Mouse (Mus musculus) hindbrain, postnatal 0 days (tissue): Measurements from ENCODE around the gene Hhex. TPM values are rescaled to one million over a fixed set of nuclear protein-coding genes. Genes with fewer than 3 reads are reported as not detected.

Source experiments
- ATAC-seq: fragments of 200-750 bp; cut with Nextera tagmentation; 2 replicates; pipeline ENCODE4 v1.8.0; 2017; ENCODE audit warnings: mild to moderate bottlenecking, moderate TSS enrichment, moderate library complexity
- DNase-seq: peaks from one replicate; pipeline ENCODE4 v3.0.0-alpha.2; 2015; ENCODE audit warnings: low spot score
- H3K27ac ChIP-seq: fragments of 300-500 bp; sonication (generic); 2 replicates; pipeline ENCODE4 v1.5.1; 2014; ENCODE audit warnings: mild to moderate bottlenecking
- H3K27me3 ChIP-seq: fragments of 300-500 bp; sonication (generic); 2 replicates; pipeline ENCODE4 v1.6.1; 2014; ENCODE audit warnings: low read length, mixed read lengths; ENCODE audit not compliant: insufficient read depth
- H3K36me3 ChIP-seq: fragments of 300-500 bp; sonication (generic); 2 replicates; pipeline ENCODE4 v1.6.1; 2014; ENCODE audit warnings: low read length, mixed read lengths; ENCODE audit not compliant: insufficient read depth
- H3K4me1 ChIP-seq: fragments of 300-500 bp; sonication (generic); 2 replicates; pipeline ENCODE4 v1.6.1; 2014; ENCODE audit warnings: antibody characterized with exemption, low read length, mixed read lengths; ENCODE audit not compliant: insufficient read depth
- H3K4me2 ChIP-seq: fragments of 300-500 bp; sonication (generic); 2 replicates; pipeline ENCODE4 v1.6.1; 2014; ENCODE audit warnings: low read depth, mild to moderate bottlenecking, low read length, moderate library complexity, mixed read lengths
- H3K4me3 ChIP-seq: fragments of 300-500 bp; sonication (generic); 2 replicates; pipeline ENCODE4 v1.5.1; 2014; ENCODE audit warnings: low read length
- H3K9ac ChIP-seq: fragments of 300-500 bp; sonication (generic); replicated peaks from 2 replicates; pipeline ENCODE4 v1.6.1; 2014; ENCODE audit warnings: mild to moderate bottlenecking, low read length, moderate library complexity, mixed read lengths
- H3K9me3 ChIP-seq: fragments of 300-500 bp; sonication (generic); 2 replicates; pipeline ENCODE4 v1.6.1; 2016; ENCODE audit warnings: low read length, mixed read lengths
- CTCF ChIP-seq: IDR thresholded peaks from 2 replicates; pipeline ENCODE4 v1.5.1; 2016; ENCODE audit warnings: antibody characterized with exemption, control low read depth, low read depth
- WGBS: fragments of 180-500 bp; shearing (Covaris S2); extraction: QIAGEN DNeasy Blood & Tissue Kit; methylation state at CpG from one replicate; pipeline ENCODE4 v1.1.7; 2014; 5-methylcytosine and 5-hydroxymethylcytosine counted together
- polyA plus RNA-seq: library from polyadenylated mRNA; unstranded; fragments of >200 nt; fragmentation: Nextera tagmentation; extraction: Ambion mirVana; gene quantifications from 2 replicates; pipeline ENCODE4 v1.2.1, GENCODE M21; 2015
- total RNA-seq: library from RNA; depleted of rRNA; stranded (reverse); fragments of >200 nt; gene quantifications from 2 replicates; pipeline ENCODE4 v1.2.3, GENCODE M21; 2014

The Hhex gene
- total and polyA plus RNA-seq, 2 experiments from 2014 or later: 0.16 to 4.7 TPM

- Histone ChIP-seq H3K9me3 (no peaks in the 10 kb centered on the region), H3K9ac (no peak overlapping the region), H3K36me3 (no peaks in the 10 kb centered on the region), H3K4me3 (no peak overlapping the region), H3K4me2 (no peak overlapping the region), H3K27ac (no peak overlapping the region), H3K4me1 (no peaks in the 10 kb centered on the region), H3K27me3 (no peaks in the 10 kb centered on the region)
- WGBS: 77% methylated on average over 5 of the region's 5 CpGs
- ATAC-seq (no peak), DNase-seq (no peak)
- TF ChIP-seq CTCF: no peak
These were observed 13.6 kb downstream of the Hhex start for GRCm38 (mm10) chr19:37448212-37448611.

- no peak overlapping the region for H3K4me2 ChIP-seq
These were observed 14.6 kb downstream of the Hhex start for GRCm38 (mm10) chr19:37449246-37449645.

GRCm38 (mm10) chr19:37455528-37455927 is 20.9 kb downstream of the Hhex start:
- Histone ChIP-seq H3K4me1 (no peaks in the 10 kb centered on the region), H3K4me2 (no peak overlapping the region), H3K4me3 (no peak overlapping the region), H3K9ac (no peak overlapping the region), H3K9me3 (no peaks in the 10 kb centered on the region), H3K27me3 (no peaks in the 10 kb centered on the region), H3K36me3 (no peaks in the 10 kb centered on the region), H3K27ac (no peak overlapping the region)
- DNase-seq (no peak), ATAC-seq (no peak)
- TF ChIP-seq CTCF: no peak
- 88% methylated on average over 2 of the region's 2 CpGs for WGBS

More at GRCm38 (mm10) chr19:37449246-37449645, 14.6 kb downstream of the Hhex start:
- no peak overlapping the region for H3K4me3 ChIP-seq
- H3K27me3 ChIP-seq: no peaks in the 10 kb centered on the region
- DNase-seq (no peak), ATAC-seq (no peak)
- H3K36me3 ChIP-seq: no peaks in the 10 kb centered on the region
- no peak for TF ChIP-seq CTCF
- 85% methylated on average over 3 of the region's 3 CpGs for WGBS
- H3K4me1 ChIP-seq: no peaks in the 10 kb centered on the region
- H3K9me3 ChIP-seq: no peaks in the 10 kb centered on the region
- H3K27ac ChIP-seq: no peak overlapping the region
- H3K9ac ChIP-seq: no peak overlapping the region

- no peaks in the 10 kb centered on the region for H3K9me3 ChIP-seq
- no peaks in the 10 kb centered on the region for H3K27me3 ChIP-seq
- no peak overlapping the region for H3K27ac ChIP-seq
- TF ChIP-seq CTCF: no peak
- H3K4me1 ChIP-seq: no peaks in the 10 kb centered on the region
- 100% methylated on average over 1 of the region's 1 CpGs for WGBS
- DNase-seq (no peak), ATAC-seq (no peak)
- H3K4me2 ChIP-seq: no peak overlapping the region
- no peak overlapping the region for H3K4me3 ChIP-seq
- no peaks in the 10 kb centered on the region for H3K36me3 ChIP-seq
- H3K9ac ChIP-seq: no peak overlapping the region
These were observed 21.4 kb downstream of the Hhex start for GRCm38 (mm10) chr19:37455961-37456360.

GRCm38 (mm10) chr19:37458013-37458412 is 23.4 kb downstream of the Hhex start:
- Histone ChIP-seq H3K27ac (no peak overlapping the region), H3K27me3 (no peaks in the 10 kb centered on the region), H3K36me3 (no peaks in the 10 kb centered on the region), H3K4me1 (no peaks in the 10 kb centered on the region), H3K4me3 (no peak overlapping the region), H3K9ac (no peak overlapping the region), H3K4me2 (no peak overlapping the region), H3K9me3 (no peaks in the 10 kb centered on the region)
- TF ChIP-seq CTCF: no peak
- DNase-seq (peak; percentile 20), ATAC-seq (no peak)
- 78% methylated on average over 6 of the region's 6 CpGs for WGBS

- H3K27ac ChIP-seq: no peak overlapping the region
- H3K36me3 ChIP-seq: no peaks in the 10 kb centered on the region
- no peaks in the 10 kb centered on the region for H3K27me3 ChIP-seq
- no peak overlapping the region for H3K9ac ChIP-seq
- 87% methylated on average over 3 of the region's 3 CpGs for WGBS
- H3K4me3 ChIP-seq: no peak overlapping the region
- no peaks in the 10 kb centered on the region for H3K4me1 ChIP-seq
- ATAC-seq (no peak), DNase-seq (no peak)
- H3K9me3 ChIP-seq: no peaks in the 10 kb centered on the region
- H3K4me2 ChIP-seq: no peak overlapping the region
- TF ChIP-seq CTCF: no peak
These were observed 31.8 kb downstream of the Hhex start for GRCm38 (mm10) chr19:37466403-37466802.

GRCm38 (mm10) chr19:37466978-37467377 is 32.4 kb downstream of the Hhex start:
- TF ChIP-seq CTCF: no peak
- Histone ChIP-seq H3K4me3 (no peak overlapping the region), H3K27ac (no peak overlapping the region), H3K27me3 (no peaks in the 10 kb centered on the region), H3K4me1 (no peaks in the 10 kb centered on the region), H3K9ac (no peak overlapping the region), H3K9me3 (no peaks in the 10 kb centered on the region), H3K36me3 (no peaks in the 10 kb centered on the region), H3K4me2 (no peak overlapping the region)
- 89% methylated on average over 5 of the region's 5 CpGs for WGBS
- ATAC-seq: no peak
- no peak for DNase-seq
